Mouse (Mus musculus) ovary, adult 2 months (tissue): ENCODE results near the gene Ccnd1. TPM values are rescaled to one million over a fixed set of nuclear protein-coding genes. Genes with fewer than 3 reads are reported as not detected.

ENCODE experiments used
- polyA plus RNA-seq: library from polyadenylated mRNA; depleted of rRNA; stranded (reverse); fragments of >200 nt; gene quantifications from 2 replicates; pipeline ENCODE4 v1.2.3, GENCODE M21; 2012; rRNA removed

Ccnd1 gene
- polyA plus RNA-seq = 55.6 and 66.7 TPM in 2 replicates

DNA sequence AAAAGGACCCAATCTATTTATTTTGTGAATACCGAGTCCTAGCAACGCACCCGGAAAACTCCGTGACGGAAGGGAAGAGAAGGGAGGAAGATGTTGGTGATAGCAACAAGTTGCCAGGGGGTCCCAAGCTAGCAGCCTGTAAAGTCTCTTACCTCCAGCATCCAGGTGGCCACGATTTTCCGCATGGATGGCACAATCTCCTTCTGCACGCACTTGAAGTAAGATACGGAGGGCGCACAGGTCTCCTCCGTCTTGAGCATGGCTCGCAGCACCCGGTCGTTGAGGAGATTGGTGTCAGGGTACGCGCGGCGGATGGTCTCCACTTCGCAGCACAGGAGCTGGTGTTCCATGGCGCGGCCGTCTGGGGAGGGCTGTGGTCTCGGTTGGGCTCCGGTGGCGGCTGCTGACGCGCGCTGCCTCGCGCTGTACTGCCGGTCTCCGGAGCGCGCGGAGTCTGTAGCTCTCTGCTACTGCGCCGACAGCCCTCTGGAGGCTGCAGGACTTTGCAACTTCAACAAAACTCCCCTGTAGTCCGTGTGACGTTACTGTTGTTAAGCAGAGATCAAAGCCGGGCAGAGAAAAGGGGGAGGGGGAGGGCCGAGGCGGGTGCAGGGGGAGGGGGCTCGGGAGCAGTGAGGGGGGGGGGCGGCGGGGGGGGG lies at the start of gene Ccnd1:
Gene Ccnd1 (minus strand): TSS at position 582 of the 659 bp plus-strand sequence.

DNA sequence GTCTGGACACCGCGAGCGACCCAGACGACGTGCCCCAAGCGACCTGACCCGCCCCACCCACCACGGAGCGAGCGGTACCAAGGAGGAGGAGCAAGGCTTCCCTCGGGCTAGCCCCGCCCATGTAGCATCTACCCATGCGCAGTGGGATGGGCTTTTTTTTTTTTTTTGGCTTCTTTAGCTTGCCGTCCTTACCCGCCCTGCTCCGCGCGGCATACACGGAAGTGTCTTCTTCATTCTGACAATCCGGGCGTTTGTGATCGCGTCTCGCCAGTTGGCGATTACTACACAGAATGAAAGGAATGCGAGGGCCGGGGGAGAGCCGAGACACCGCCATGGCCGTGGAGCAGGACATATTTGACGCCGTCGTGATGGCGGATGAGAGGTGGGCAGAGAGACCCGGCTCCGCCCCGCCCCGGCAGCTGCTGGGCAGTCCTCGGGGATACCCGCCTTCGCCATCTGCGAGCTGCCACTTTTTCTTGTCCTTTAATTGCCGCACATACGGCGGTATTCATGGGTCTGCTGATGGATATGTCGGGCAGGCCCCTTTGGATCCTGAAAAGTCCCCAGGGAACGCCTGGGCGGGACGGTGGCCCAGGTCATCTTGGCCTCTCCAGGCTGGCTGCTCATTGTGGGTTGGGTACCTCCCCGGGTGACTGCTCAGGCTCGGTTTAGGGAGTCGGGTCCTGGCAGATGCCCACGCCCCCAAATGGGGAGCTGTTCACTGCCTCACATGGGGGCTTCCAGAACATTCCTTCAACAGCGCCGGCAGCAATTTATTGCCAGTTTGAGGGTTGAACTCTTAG lies 24.6 kb downstream of the Ccnd1 start, which contains the start of gene LTO1:
Gene LTO1 (plus strand): TSS at position 153 of the 803 bp plus-strand sequence.

DNA sequence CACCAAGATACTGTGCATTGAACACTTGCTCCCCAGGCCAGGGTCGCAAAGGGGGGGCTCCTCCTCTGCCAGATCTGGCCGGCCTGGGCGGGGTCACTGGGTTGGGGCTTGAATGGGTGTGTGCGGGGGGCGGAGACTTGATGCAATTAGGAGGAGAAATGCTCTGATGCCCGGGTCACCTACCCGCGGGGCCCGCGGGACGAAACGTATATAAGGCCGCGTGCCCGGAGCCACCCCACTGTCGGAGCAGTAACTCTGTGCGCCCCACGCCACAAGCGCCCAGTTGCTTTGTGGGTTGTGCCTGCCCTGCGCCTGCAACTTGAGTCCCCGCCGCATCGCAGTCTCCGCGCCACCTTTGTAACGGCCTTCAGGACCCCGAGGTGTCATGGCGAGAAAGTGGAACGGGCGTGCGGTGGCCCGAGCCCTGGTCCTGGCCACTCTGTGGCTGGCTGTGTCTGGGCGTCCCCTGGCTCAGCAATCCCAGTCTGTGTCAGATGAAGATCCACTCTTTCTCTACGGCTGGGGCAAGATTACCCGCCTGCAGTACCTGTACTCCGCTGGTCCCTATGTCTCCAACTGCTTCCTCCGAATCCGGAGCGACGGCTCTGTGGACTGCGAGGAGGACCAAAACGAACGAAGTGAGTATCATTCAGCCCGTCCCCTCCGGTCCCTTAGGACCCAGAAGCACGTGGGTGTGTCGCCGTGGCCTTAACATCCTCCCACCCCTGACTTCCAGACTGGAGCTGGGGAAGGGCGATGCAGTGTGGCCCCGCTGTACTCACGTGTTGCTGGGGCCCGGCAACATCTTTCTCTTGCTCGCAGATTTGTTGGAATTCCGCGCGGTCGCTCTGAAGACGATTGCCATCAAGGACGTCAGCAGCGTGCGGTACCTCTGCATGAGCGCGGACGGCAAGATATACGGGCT lies 43.2 kb downstream of the Ccnd1 start, which contains the start of gene Fgf15:
Gene Fgf15 (plus strand): TSS at position 238 of the 925 bp plus-strand sequence.

Other genes starting within 250 kb of the Ccnd1 start
- gene Ano1, start 188.0 kb downstream of the Ccnd1 start, polyA plus RNA-seq = 96.0 and 117 TPM in 2 replicates
- not detected in 2 replicates for gene Fgf3, start 101.8 kb downstream of the Ccnd1 start, polyA plus RNA-seq
- gene Fgf4, start 92.6 kb downstream of the Ccnd1 start, polyA plus RNA-seq = not detected in 2 replicates
- not detected in 2 replicates for gene Fgf15, start 43.4 kb downstream of the Ccnd1 start, polyA plus RNA-seq
- gene LTO1, start 24.8 kb downstream of the Ccnd1 start, polyA plus RNA-seq = 12.1 and 12.6 TPM in 2 replicates